Mouse (Mus musculus): Measurements from ENCODE around the gene Arid3a. TPM values are rescaled to one million over a fixed set of nuclear protein-coding genes. Genes with fewer than 3 reads are reported as not detected.

Arid3a gene
- polyA plus RNA-seq, 1 experiment from 2014 or later = 6.2 TPM

DNA sequence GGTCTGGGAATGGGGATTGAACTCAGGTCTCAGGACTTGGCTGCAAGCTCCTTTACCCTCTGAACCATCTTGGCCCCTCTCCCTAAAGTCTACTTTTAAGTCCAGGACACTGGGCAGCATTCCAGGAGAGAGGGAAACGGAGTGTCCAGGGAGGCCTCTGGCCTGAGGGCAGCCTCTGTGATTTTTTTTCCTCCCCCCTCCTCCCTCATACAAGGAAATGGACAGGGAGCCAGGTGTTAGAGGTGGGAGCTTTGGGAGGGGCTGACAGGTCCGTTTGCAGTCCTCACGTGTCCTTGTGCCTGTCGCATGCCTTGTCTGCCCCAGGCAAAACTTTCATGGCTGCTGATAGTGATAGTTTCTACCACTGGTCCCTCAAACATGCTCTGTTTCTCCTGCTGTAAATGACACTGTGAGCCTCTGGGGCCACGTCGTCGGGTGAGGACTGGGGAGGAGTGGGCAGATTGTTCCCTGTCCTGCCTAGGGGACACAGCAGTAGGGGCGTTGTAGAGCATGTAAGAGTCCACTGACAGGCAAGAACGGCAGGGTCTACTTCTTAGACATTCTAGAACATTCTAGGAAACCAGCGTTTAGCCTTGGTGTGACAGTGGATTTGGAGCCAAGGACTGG lies 9.6 kb downstream of the Arid3a start:
- Histone ChIP-seq H3K4me3 (ENCODE audit: low read depth, low read length) (no peak overlapping the region), H3K27me3 (ENCODE audit: control insufficient read depth, insufficient read depth, low read length) (no peaks in the 10 kb centered on the region; the same call in 1 of the 2 replicates), H3K4me2 (no peak overlapping the region), H3K4me1 (ENCODE audit: control insufficient read depth, insufficient read depth, low read length) (peaks cover 26% of the 10 kb centered on the region), H3K27ac (ENCODE audit: low read depth, low read length) (no peak overlapping the region), H3K9me3 (ENCODE audit: control insufficient read depth, low read length) (no peaks in the 10 kb centered on the region), H3K9ac (ENCODE audit: low read length) (no peak overlapping the region), H3K36me3 (ENCODE audit: control insufficient read depth, insufficient read depth, low read length) (no peaks in the 10 kb centered on the region)
- no peak for DNase-seq (ENCODE audit: low spot score, missing footprints)
- 81% methylated on average over 10 of the region's 10 CpGs for WGBS
- no peak for ATAC-seq (ENCODE audit: low FRiP score)

DNA sequence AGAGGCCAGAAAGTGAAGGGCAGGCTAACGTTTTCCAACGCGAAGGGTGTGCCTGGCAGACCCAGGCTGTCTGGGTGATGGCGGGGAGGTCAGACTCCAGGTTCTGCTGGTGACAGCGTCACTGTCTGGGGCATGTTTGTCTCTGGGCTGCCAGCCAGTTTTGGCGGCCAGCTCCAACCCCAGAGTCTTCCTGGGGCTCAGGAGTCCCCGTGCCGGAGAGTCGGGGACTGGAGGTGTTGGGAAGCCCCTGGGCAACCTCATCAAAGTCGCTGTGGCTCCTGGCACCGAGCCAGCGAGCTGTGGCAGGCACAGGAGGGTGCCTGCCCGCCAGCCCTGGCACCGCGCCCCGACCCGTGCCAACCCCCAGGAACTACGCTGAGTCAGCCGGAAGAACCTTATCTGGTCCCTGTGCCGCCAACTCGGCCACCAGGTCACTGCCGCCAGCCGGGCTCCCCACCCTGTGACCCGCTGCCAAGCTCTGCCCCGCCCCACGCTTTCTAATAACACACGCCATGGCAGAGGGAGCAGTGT lies 10.1 kb downstream of the Arid3a start:
- H3K4me3 ChIP-seq (ENCODE audit: low read depth, low read length) = no peak overlapping the region
- H3K9me3 ChIP-seq (ENCODE audit: control insufficient read depth, low read length) = no peaks in the 10 kb centered on the region
- H3K4me2 ChIP-seq = no peak overlapping the region
- H3K27ac ChIP-seq (ENCODE audit: low read depth, low read length) = no peak overlapping the region
- DNase-seq (ENCODE audit: low spot score, missing footprints) (no peak), ATAC-seq (ENCODE audit: low FRiP score) (no peak)
- no peaks in the 10 kb centered on the region for H3K36me3 ChIP-seq (ENCODE audit: control insufficient read depth, insufficient read depth, low read length)
- no peaks in the 10 kb centered on the region; the same call in 1 of the 2 replicates for H3K27me3 ChIP-seq (ENCODE audit: control insufficient read depth, insufficient read depth, low read length)
- 82% methylated on average over 27 of the region's 27 CpGs for WGBS
- H3K4me1 ChIP-seq (ENCODE audit: control insufficient read depth, insufficient read depth, low read length) = peaks cover 26% of the 10 kb centered on the region
- H3K9ac ChIP-seq (ENCODE audit: low read length) = no peak overlapping the region

DNA sequence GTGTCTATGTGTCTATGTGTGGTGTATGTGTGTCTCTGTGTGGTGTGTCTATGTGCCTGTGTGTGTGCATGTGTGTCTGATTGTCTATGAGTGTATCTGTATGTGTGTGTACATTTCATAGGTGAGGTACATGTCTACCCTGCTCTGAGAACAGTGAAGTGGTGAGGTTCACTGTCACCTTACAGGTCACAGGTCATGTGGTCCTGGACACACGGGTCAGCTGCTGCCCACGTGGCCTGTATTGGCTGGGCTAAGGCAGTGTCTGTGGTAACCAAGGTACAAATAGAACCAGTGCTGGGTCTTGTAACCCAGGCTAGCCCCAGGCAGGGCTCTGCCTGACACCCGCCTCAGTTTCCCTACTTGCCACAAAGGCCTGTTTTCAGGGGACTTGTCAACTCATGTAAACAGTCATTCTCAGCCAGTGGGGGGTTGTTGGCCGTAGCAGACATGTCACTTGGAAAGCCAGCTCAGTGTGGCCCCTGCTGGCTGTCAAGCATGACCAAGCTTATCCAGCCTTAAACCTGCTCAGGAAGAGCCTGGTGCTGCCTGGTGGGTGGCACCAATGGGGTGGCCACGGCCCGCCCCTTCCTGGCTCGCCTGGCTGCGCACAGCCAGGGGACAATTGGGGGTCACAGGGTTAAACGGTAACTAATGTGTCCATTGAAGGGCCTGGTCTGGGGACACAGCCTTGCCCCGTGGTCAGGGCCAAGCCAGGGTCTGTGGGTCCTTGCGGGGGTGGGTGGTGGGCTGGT lies 11.1 kb downstream of the Arid3a start:
- Histone ChIP-seq H3K4me1 (ENCODE audit: control insufficient read depth, insufficient read depth, low read length) (peaks cover 20% of the 10 kb centered on the region), H3K4me3 (ENCODE audit: low read depth, low read length) (no peak overlapping the region), H3K9me3 (ENCODE audit: control insufficient read depth, low read length) (no peaks in the 10 kb centered on the region), H3K4me2 (no peak overlapping the region), H3K36me3 (ENCODE audit: control insufficient read depth, insufficient read depth, low read length) (no peaks in the 10 kb centered on the region), H3K27ac (ENCODE audit: low read depth, low read length) (no peak overlapping the region), H3K9ac (ENCODE audit: low read length) (no peak overlapping the region), H3K27me3 (ENCODE audit: control insufficient read depth, insufficient read depth, low read length) (no peaks in the 10 kb centered on the region; the same call in 1 of the 2 replicates)
- ATAC-seq (ENCODE audit: low FRiP score) (no peak), DNase-seq (ENCODE audit: low spot score, missing footprints) (no peak)
- 42% methylated on average over 11 of the region's 11 CpGs for WGBS

DNA sequence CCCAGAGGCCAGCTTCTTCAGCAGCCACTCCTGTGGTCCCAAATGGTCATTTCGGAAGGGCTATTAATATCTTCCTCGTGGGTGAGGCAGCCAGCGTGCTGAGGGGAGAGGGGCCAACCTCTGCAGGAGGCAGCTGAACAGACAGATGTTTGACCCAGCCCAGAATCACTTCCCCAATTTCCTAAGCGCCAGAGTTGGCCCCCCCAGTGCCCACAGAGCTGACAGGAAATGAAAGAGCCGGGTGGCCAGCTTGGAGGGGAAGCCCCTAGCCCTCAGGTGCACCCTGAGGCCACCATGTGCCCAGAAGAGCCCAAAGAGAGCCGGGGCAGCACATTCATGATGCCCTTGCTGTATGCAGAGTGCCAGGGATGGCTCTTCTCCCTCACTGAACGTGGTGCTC lies 13.9 kb downstream of the Arid3a start:
- no peak for ATAC-seq (ENCODE audit: low FRiP score)
- Histone ChIP-seq H3K4me1 (ENCODE audit: control insufficient read depth, insufficient read depth, low read length) (peaks cover 14% of the 10 kb centered on the region), H3K36me3 (ENCODE audit: control insufficient read depth, insufficient read depth, low read length) (no peaks in the 10 kb centered on the region), H3K27ac (ENCODE audit: low read depth, low read length) (no peak overlapping the region), H3K9ac (ENCODE audit: low read length) (no peak overlapping the region), H3K4me3 (ENCODE audit: low read depth, low read length) (no peak overlapping the region), H3K4me2 (no peak overlapping the region), H3K27me3 (ENCODE audit: control insufficient read depth, insufficient read depth, low read length) (no peaks in the 10 kb centered on the region), H3K9me3 (ENCODE audit: control insufficient read depth, low read length) (no peaks in the 10 kb centered on the region)
- WGBS = 62% methylated on average over 7 of the region's 7 CpGs
- no peak for DNase-seq (ENCODE audit: low spot score, missing footprints)

DNA sequence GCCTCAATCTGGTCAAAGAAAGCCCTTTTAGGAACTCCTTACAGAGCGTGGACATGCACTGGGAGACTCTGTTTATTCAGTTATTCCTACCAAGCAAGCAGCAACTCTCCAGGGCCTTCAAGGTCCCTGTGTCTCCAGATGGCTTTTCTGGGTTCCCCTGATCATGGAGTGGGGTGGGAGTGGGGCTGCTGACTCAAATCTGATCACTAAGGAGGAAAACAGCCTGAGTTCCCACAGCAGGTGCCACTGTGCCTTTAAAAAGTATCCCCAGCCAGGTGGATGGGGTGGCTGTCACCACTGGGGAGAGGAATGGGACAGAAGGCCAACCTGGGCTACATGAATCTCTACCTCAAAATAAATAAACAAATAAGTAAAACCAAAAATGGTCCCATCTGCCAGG lies 16.1 kb downstream of the Arid3a start:
- no peaks in the 10 kb centered on the region for H3K9me3 ChIP-seq (ENCODE audit: control insufficient read depth, low read length)
- peaks cover 27% of the 10 kb centered on the region for H3K4me1 ChIP-seq (ENCODE audit: control insufficient read depth, insufficient read depth, low read length)
- no peak overlapping the region for H3K4me3 ChIP-seq (ENCODE audit: low read depth, low read length)
- no peak for ATAC-seq (ENCODE audit: low FRiP score)
- DNase-seq (ENCODE audit: low spot score, missing footprints) = no peak
- no peaks in the 10 kb centered on the region for H3K27me3 ChIP-seq (ENCODE audit: control insufficient read depth, insufficient read depth, low read length)
- no peak overlapping the region for H3K27ac ChIP-seq (ENCODE audit: low read depth, low read length)
- no peak overlapping the region for H3K9ac ChIP-seq (ENCODE audit: low read length)
- 76% methylated on average over 1 of the region's 1 CpGs for WGBS
- H3K4me2 ChIP-seq = no peak overlapping the region
- no peaks in the 10 kb centered on the region for H3K36me3 ChIP-seq (ENCODE audit: control insufficient read depth, insufficient read depth, low read length)

DNA sequence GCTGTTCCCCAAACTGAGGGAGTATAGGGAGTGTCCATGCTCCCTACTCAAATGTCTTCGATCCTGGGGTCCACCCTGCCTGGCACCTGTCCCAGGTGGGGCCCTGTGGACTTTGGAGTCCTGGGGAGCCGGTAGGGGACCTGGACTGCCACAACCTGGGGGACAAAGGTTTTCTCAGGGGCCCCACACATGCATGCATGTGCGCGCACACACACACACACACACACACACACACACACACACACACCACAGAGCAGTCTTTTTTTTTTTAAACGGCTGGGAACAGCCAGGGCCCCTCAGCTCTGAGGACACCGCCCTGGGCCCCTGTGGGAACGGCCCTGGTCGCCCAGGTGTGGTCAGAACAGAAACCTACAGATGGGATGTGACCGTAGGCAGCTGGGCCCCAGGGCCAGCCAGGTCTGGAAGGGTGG lies 16.6 kb downstream of the Arid3a start:
- H3K4me1 ChIP-seq (ENCODE audit: control insufficient read depth, insufficient read depth, low read length) = peaks cover 23% of the 10 kb centered on the region
- ATAC-seq (ENCODE audit: low FRiP score) (no peak), DNase-seq (ENCODE audit: low spot score, missing footprints) (no peak)
- no peak overlapping the region for H3K27ac ChIP-seq (ENCODE audit: low read depth, low read length)
- no peak overlapping the region for H3K4me2 ChIP-seq
- H3K9ac ChIP-seq (ENCODE audit: low read length) = no peak overlapping the region
- no peak overlapping the region for H3K4me3 ChIP-seq (ENCODE audit: low read depth, low read length)
- H3K36me3 ChIP-seq (ENCODE audit: control insufficient read depth, insufficient read depth, low read length) = no peaks in the 10 kb centered on the region
- H3K9me3 ChIP-seq (ENCODE audit: control insufficient read depth, low read length) = no peaks in the 10 kb centered on the region
- H3K27me3 ChIP-seq (ENCODE audit: control insufficient read depth, insufficient read depth, low read length) = no peaks in the 10 kb centered on the region
- WGBS = 79% methylated on average over 9 of the region's 9 CpGs

DNA sequence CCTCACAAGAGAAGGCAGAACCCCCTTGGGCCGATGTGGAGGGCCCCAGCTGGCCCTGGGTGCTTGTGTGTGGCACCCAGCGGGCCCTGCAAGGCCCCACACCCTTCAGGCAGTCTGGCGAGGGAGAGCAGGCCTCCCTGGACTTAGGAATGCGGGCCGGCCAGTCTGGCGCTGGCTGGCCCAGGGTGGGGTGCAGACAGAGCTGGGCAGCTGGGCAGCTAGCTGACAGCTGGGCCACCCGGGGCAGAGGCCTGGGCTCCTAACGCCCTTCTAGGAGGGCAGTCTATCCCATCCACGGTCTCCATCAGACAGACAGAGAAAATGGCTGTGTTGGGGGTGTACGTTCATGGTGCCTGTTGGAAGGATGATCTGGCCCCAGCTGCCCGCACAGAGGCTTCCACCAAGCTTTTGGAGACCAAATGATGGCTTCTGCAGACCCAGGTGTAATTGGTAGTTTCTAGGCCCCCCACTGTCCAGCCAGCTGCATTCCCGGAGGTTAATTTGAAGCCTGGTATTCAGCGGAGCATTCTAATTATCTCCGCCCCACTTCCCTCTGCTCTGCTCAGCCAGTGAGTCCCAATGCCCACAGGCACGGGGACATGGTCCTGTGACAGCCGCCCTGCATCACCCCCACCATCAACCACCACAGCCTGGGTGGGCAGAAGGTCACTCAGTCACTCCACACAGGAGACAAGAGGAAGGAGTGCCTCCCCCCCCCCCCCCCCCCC lies 18.8 kb downstream of the Arid3a start:
- no peak for DNase-seq (ENCODE audit: low spot score, missing footprints)
- Histone ChIP-seq H3K4me2 (peak overlapping the region; percentile 13; the same call in 1 of the 2 replicates), H3K4me3 (ENCODE audit: low read depth, low read length) (no peak overlapping the region), H3K36me3 (ENCODE audit: control insufficient read depth, insufficient read depth, low read length) (no peaks in the 10 kb centered on the region), H3K4me1 (ENCODE audit: control insufficient read depth, insufficient read depth, low read length) (peaks cover 23% of the 10 kb centered on the region), H3K27ac (ENCODE audit: low read depth, low read length) (peak overlapping the region; percentile 68), H3K9me3 (ENCODE audit: control insufficient read depth, low read length) (no peaks in the 10 kb centered on the region), H3K9ac (ENCODE audit: low read length) (peak overlapping the region; percentile 27; the same call in 1 of the 2 replicates), H3K27me3 (ENCODE audit: control insufficient read depth, insufficient read depth, low read length) (no peaks in the 10 kb centered on the region)
- ATAC-seq (ENCODE audit: low FRiP score) = peak; percentile 62
- 22% methylated on average over 16 of the region's 16 CpGs for WGBS

DNA sequence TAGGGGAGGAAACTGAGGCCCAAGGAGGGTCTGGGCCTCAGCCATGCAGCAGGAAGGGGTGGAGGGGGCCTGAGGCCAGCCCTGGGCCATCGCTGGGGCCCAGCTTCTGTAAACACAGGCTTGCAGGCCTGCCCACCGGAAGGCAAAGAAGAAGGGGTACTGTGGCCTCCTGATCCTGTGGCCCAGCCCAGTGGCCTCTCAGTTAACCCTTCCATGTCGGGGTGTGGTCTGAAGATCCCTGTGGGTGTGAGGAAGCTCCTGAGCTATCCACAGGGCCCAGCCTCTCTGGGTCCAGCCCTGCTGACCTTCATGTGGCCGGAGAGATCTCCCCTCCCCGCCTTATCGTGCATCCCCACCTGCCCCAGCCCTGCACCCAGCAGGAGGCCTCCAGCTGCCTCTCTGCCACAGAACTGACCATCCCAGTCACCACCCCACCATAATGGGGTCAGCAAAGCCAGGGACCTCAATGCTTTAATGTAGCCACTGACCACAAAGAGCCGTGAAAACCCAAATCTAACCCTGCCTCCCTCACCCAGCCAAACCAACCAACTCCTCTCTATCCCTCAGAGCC lies 20.0 kb downstream of the Arid3a start:
- 24% methylated on average over 6 of the region's 7 CpGs for WGBS
- no peaks in the 10 kb centered on the region for H3K9me3 ChIP-seq (ENCODE audit: control insufficient read depth, low read length)
- peaks cover 23% of the 10 kb centered on the region for H3K4me1 ChIP-seq (ENCODE audit: control insufficient read depth, insufficient read depth, low read length)
- no peak; the same call in 1 of the 2 replicates for ATAC-seq (ENCODE audit: low FRiP score)
- peak overlapping the region; percentile 30 for H3K9ac ChIP-seq (ENCODE audit: low read length)
- H3K27me3 ChIP-seq (ENCODE audit: control insufficient read depth, insufficient read depth, low read length) = no peaks in the 10 kb centered on the region
- no peak overlapping the region for H3K4me3 ChIP-seq (ENCODE audit: low read depth, low read length)
- DNase-seq (ENCODE audit: low spot score, missing footprints) = no peak
- H3K4me2 ChIP-seq = peak overlapping the region; percentile 4; the same call in 1 of the 2 replicates
- H3K27ac ChIP-seq (ENCODE audit: low read depth, low read length) = peak overlapping the region; percentile 44
- no peaks in the 10 kb centered on the region for H3K36me3 ChIP-seq (ENCODE audit: control insufficient read depth, insufficient read depth, low read length)
